Mouse (Mus musculus) myocyte (in vitro differentiated cells): ENCODE measurements around the gene Rasd1. TPM values are rescaled to one million over a fixed set of nuclear protein-coding genes. Genes with fewer than 3 reads are reported as not detected.

Experiments
- H3K27me3 ChIP-seq: one replicate; pipeline ENCODE4 v1.6.1; 2011; ENCODE audit not compliant: control insufficient read depth, insufficient read depth, insufficient read length
- H3K36me3 ChIP-seq: one replicate; pipeline ENCODE4 v1.6.1; 2011; ENCODE audit not compliant: control insufficient read depth, insufficient read depth
- H3K4me2 ChIP-seq: one replicate; pipeline ENCODE4 v1.6.1; 2011; ENCODE audit warnings: low read depth, control low read depth
- H3K4me3 ChIP-seq: one replicate; pipeline ENCODE4 v1.5.1; 2011; ENCODE audit warnings: mild to moderate bottlenecking, control low read depth, moderate library complexity
- H3K79me2 ChIP-seq: one replicate; pipeline ENCODE4 v1.6.1; 2011; ENCODE audit not compliant: control insufficient read depth, insufficient read depth
- H3ac ChIP-seq: one replicate; pipeline ENCODE4 v1.6.1; 2011; ENCODE audit not compliant: control insufficient read depth, insufficient read length
- CEBPB ChIP-seq: IDR thresholded peaks from 2 replicates; pipeline ENCODE4 v1.6.1; 2011; ENCODE audit warnings: mild to moderate bottlenecking, moderate library complexity; ENCODE audit not compliant: poor library complexity, insufficient read depth, severe bottlenecking
- E2F4 ChIP-seq: IDR thresholded peaks from one replicate; pipeline ENCODE4 v1.6.1; 2011; ENCODE audit warnings: mild to moderate bottlenecking, control low read depth, moderate library complexity; ENCODE audit not compliant: insufficient read depth
- MAX ChIP-seq: IDR thresholded peaks from one replicate; pipeline ENCODE4 v1.6.1; 2011; ENCODE audit warnings: low read depth, mild to moderate bottlenecking, control low read depth
- MYOD1 ChIP-seq, 3 experiments: IDR thresholded peaks; one replicate each; pipeline ENCODE4 v1.6.1; 2011; ENCODE audit warnings: control low read depth in 2 of 3, low read depth in 2 of 3, mild to moderate bottlenecking in 2 of 3, moderate library complexity in 1 of 3; ENCODE audit not compliant: insufficient read length in 2 of 3, control insufficient read depth in 1 of 3
- MYOG ChIP-seq, 3 experiments: IDR thresholded peaks; one replicate each; pipeline ENCODE4 v1.6.1; 2011; ENCODE audit warnings: control low read depth in 2 of 3, low read depth in 2 of 3, mild to moderate bottlenecking in 2 of 3; ENCODE audit not compliant: insufficient read length in 2 of 3, control insufficient read depth in 1 of 3, insufficient read depth in 1 of 3
- POLR2A ChIP-seq: IDR thresholded peaks from one replicate; pipeline ENCODE4 v1.6.1; 2011; ENCODE audit warnings: low read depth, mild to moderate bottlenecking, control low read depth, moderate library complexity; ENCODE audit not compliant: insufficient read length
- POLR2AphosphoS2 ChIP-seq: IDR thresholded peaks from one replicate; pipeline ENCODE4 v1.6.1; 2011; ENCODE audit warnings: low read depth, control low read depth; ENCODE audit not compliant: insufficient read length
- REST ChIP-seq: IDR thresholded peaks from one replicate; pipeline ENCODE4 v1.6.1; 2011; ENCODE audit warnings: mild to moderate bottlenecking, control low read depth, moderate library complexity; ENCODE audit not compliant: insufficient read depth, insufficient read length
- SRF ChIP-seq: IDR thresholded peaks from one replicate; pipeline ENCODE4 v1.6.1; 2011; ENCODE audit warnings: low read depth; ENCODE audit not compliant: control insufficient read depth, insufficient read length
- TCF12 ChIP-seq: IDR thresholded peaks from one replicate; pipeline ENCODE4 v1.6.1; 2011; ENCODE audit warnings: mild to moderate bottlenecking, control low read depth; ENCODE audit not compliant: poor library complexity, insufficient read depth, severe bottlenecking
- TCF3 ChIP-seq: IDR thresholded peaks from one replicate; pipeline ENCODE4 v1.6.1; 2011; ENCODE audit warnings: low read depth, control low read depth; ENCODE audit not compliant: insufficient read length
- USF1 ChIP-seq: IDR thresholded peaks from one replicate; pipeline ENCODE4 v1.6.1; 2011; ENCODE audit warnings: low read depth, mild to moderate bottlenecking, control low read depth, moderate library complexity
- polyA plus RNA-seq: library from polyadenylated mRNA; unstranded; fragments of >200 nt; fragmentation: generic; extraction: Trizol; gene quantifications from one replicate; pipeline ENCODE4 v1.2.1, GENCODE M21; 2012; ENCODE audit warnings: missing spikeins

Rasd1 gene
- polyA plus RNA-seq, 1 experiment: 0.04 TPM

- H3K36me3 ChIP-seq: no peaks in the 10 kb centered on the region
- no peaks in the 10 kb centered on the region for H3K27me3 ChIP-seq
- no peak overlapping the region for H3K4me3 ChIP-seq
- TF ChIP-seq USF1: no peak
- no peak for TF ChIP-seq MYOD1 (IDR thresholded peaks at IDR 0.05; ENCODE audit: control insufficient read depth in 1 of 3, insufficient read length in 2 of 3, low read depth in 2 of 3)
- no peak for TF ChIP-seq E2F4
- no peak for TF ChIP-seq POLR2A
- TF ChIP-seq MYOG (IDR thresholded peaks at IDR 0.05; ENCODE audit: control insufficient read depth in 1 of 3, insufficient read depth in 1 of 3, insufficient read length in 2 of 3, low read depth in 2 of 3): no peak
- no peak for TF ChIP-seq TCF12
- TF ChIP-seq TCF3: no peak
- no peak for TF ChIP-seq CEBPB
- TF ChIP-seq SRF: no peak
- no peak for TF ChIP-seq MAX
- no peak for TF ChIP-seq REST
- TF ChIP-seq POLR2AphosphoS2: no peak
- H3K4me2 ChIP-seq: no peak overlapping the region
- H3K79me2 ChIP-seq: no peaks in the 10 kb centered on the region
- no peak overlapping the region for H3ac ChIP-seq
These were observed 13.1 kb upstream of the Rasd1 start for GRCm38 (mm10) chr11:59977831-59978230.

DNA sequence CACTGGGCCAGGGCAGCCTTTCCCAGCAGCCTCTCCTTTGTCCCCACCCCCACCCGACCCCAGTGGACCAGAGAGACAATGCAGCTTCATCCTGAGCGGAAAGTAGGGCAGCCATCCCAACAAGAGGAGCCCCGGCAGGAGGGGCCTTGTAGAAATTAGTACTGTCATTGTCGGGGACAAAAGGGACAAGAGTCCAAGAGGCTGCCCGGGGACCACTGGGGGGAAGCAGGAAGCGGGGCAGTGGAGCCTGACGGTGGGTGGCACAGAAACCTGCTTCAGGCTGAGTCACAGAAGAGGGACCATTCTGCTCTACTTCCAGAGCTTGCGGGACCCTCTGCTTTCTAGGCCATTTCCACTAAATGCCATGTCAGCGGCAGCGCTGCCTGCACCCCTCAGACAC lies 10.5 kb upstream of the Rasd1 start:
- no peaks in the 10 kb centered on the region for H3K36me3 ChIP-seq
- H3ac ChIP-seq: no peak overlapping the region
- no peaks in the 10 kb centered on the region for H3K79me2 ChIP-seq
- no peaks in the 10 kb centered on the region for H3K27me3 ChIP-seq
- no peak for TF ChIP-seq MAX
- no peak for TF ChIP-seq SRF
- TF ChIP-seq MYOG (IDR thresholded peaks at IDR 0.05; ENCODE audit: control insufficient read depth in 1 of 3, insufficient read depth in 1 of 3, insufficient read length in 2 of 3, low read depth in 2 of 3): no peak
- TF ChIP-seq TCF3: no peak
- TF ChIP-seq TCF12: no peak
- TF ChIP-seq REST: no peak
- TF ChIP-seq USF1: no peak
- no peak overlapping the region for H3K4me2 ChIP-seq
- H3K4me3 ChIP-seq: no peak overlapping the region

GRCm38 (mm10) chr11:59973389-59973788 lies 8.6 kb upstream of the Rasd1 start:
- Histone ChIP-seq H3K27me3 (no peaks in the 10 kb centered on the region), H3K36me3 (no peaks in the 10 kb centered on the region), H3K79me2 (no peaks in the 10 kb centered on the region), H3ac (no peak overlapping the region), H3K4me2 (no peak overlapping the region), H3K4me3 (no peak overlapping the region)
- TF ChIP-seq E2F4: no peak

GRCm38 (mm10) chr11:59971691-59972090 lies 6.9 kb upstream of the Rasd1 start:
- Histone ChIP-seq H3K4me2 (no peak overlapping the region), H3K4me3 (no peak overlapping the region), H3K79me2 (no peaks in the 10 kb centered on the region), H3ac (no peak overlapping the region), H3K36me3 (no peaks in the 10 kb centered on the region), H3K27me3 (no peaks in the 10 kb centered on the region)
- TF ChIP-seq POLR2A (no peak), MYOD1 (IDR thresholded peaks at IDR 0.05; ENCODE audit: control insufficient read depth in 1 of 3, insufficient read length in 2 of 3, low read depth in 2 of 3) (no peak)

DNA sequence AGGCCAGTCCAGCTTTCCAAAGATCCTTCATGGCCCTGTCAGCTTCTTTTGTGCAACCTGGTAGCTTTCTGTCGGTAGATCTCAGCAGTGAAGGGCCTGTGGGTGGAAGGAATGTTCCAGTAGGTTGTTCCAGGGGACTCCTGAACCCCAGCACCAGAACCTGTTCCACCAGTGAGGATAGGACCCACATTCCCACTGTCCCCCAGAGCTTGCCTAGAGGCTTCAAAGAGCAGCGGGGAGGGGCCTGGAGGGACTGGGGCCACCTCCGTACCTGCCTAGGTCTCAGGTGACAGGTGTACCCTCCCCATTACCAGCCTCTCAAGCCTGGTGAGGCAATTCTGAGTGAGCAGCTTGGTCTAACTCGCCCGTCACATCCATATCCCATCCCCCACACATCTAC lies 6.0 kb upstream of the Rasd1 start:
- Histone ChIP-seq H3ac (no peak overlapping the region), H3K4me2 (no peak overlapping the region), H3K27me3 (no peaks in the 10 kb centered on the region), H3K79me2 (no peaks in the 10 kb centered on the region), H3K36me3 (no peaks in the 10 kb centered on the region), H3K4me3 (no peak overlapping the region)
- TF ChIP-seq POLR2AphosphoS2 (no peak), MYOG (IDR thresholded peaks at IDR 0.05; ENCODE audit: control insufficient read depth in 1 of 3, insufficient read depth in 1 of 3, insufficient read length in 2 of 3, low read depth in 2 of 3) (no peak), SRF (no peak), MAX (no peak), CEBPB (no peak), MYOD1 (IDR thresholded peaks at IDR 0.05; ENCODE audit: control insufficient read depth in 1 of 3, insufficient read length in 2 of 3, low read depth in 2 of 3) (no peak)

DNA sequence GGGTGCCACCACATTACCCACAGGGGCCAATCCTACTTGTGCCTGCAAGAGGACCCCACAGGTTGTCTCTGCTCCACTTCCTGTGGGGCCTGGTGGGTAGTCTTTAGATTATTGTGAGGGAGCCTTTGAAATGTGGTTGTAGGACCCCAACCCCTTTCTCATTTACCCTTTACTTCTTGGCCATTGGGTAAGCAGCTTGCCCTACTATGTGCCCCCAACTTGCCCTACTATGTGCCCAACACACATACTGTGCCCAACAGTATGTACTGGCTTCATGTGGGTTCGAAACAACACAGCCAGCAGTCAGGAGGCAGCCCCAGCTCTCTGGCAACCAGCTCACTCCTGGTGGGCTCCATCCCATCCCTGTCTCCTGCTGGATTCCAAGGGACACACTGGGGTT lies 3.0 kb upstream of the Rasd1 start:
- Histone ChIP-seq H3K79me2 (no peaks in the 10 kb centered on the region), H3K36me3 (no peaks in the 10 kb centered on the region), H3K4me2 (no peak overlapping the region), H3K27me3 (no peaks in the 10 kb centered on the region), H3ac (no peak overlapping the region), H3K4me3 (no peak overlapping the region)
- TF ChIP-seq MAX: no peak
- no peak for TF ChIP-seq REST
- TF ChIP-seq MYOD1 (IDR thresholded peaks at IDR 0.05; ENCODE audit: control insufficient read depth in 1 of 3, insufficient read length in 2 of 3, low read depth in 2 of 3): no peak
- no peak for TF ChIP-seq POLR2AphosphoS2
- TF ChIP-seq TCF12: no peak
- no peak for TF ChIP-seq MYOG (IDR thresholded peaks at IDR 0.05; ENCODE audit: control insufficient read depth in 1 of 3, insufficient read depth in 1 of 3, insufficient read length in 2 of 3, low read depth in 2 of 3)
- TF ChIP-seq POLR2A: no peak
- TF ChIP-seq CEBPB: no peak
- TF ChIP-seq TCF3: no peak
- TF ChIP-seq USF1: no peak
- TF ChIP-seq SRF: no peak
- no peak for TF ChIP-seq E2F4
